Mouse (Mus musculus): ENCODE measurements around the gene Arsj. TPM values are rescaled to one million over a fixed set of nuclear protein-coding genes. Genes with fewer than 3 reads are reported as not detected.

The Arsj gene
- polyA plus RNA-seq (2021; fragmentation: Nextera tagmentation) = 2.2 and 2.4 TPM in 2 replicates
- long read RNA-seq, experiment 1, transcript Arsj-201 (2 exons, 3,859 nt) = major isoform, 11 of 18 reads
- long read RNA-seq, experiment 1, partial matches to known transcripts = 0 of 18 reads
- long read RNA-seq, experiment 1, other reads (novel, unspliced or antisense) = 7 of 18 reads
- long read RNA-seq, experiment 2, transcript Arsj-201 (2 exons, 3,859 nt) = major isoform, 12 of 16 reads
- long read RNA-seq, experiment 2, partial matches to known transcripts = 1 of 16 reads
- long read RNA-seq, experiment 2, other reads (novel, unspliced or antisense) = 3 of 16 reads

GRCm38 (mm10) chr3:126363568-126364505, at the start of gene Arsj:
Gene Arsj, plus strand, starts transcription at chr3:126363684.

Other genes starting within 250 kb of the Arsj start
- 36.6 and 38.5 TPM in 2 replicates for gene Camk2d, start 232.6 kb downstream of the Arsj start, polyA plus RNA-seq (2021; fragmentation: Nextera tagmentation)

Data from layer of hippocampus, adult 6 months (tissue).